Mouse (Mus musculus) cortical plate, adult 2 months (tissue): ENCODE data around the gene C2.

Experiments used
- CTCF ChIP-seq: fragments of 200-500 bp; IDR thresholded peaks from 2 replicates; pipeline ENCODE4 v1.5.1; 2011; ENCODE audit warnings: mild to moderate bottlenecking, control low read depth, low read length; ENCODE audit not compliant: insufficient read depth; ENCODE audit errors: extremely low read depth
- POLR2A ChIP-seq: fragments of 200-500 bp; IDR thresholded peaks from 2 replicates; pipeline ENCODE4 v1.6.1; 2011; ENCODE audit warnings: mild to moderate bottlenecking, low read length, control low read depth; ENCODE audit not compliant: insufficient read depth; ENCODE audit errors: extremely low read depth

DNA sequence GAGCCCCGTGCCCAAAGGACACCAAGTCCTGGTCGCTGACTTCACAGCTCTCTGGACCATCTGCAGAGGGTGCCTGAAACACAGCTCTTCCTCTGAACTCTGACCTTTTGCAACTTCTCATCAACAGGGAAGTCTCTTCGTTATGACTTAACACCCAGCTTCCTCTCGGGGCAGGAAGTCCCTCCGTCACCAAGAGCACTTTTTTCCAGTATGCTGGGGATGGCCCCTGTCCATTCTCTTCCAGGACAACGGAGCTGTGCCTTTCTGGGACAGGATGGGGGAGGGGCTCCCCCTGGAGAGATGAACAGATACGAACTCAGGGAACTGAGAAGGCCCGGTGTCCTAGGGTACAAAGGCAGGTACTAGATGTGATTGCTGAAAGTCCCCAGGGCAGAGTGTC is 36.8 kb upstream of the C2 start:
- no peak for TF ChIP-seq POLR2A
- TF ChIP-seq CTCF: no peak
